Mouse (Mus musculus) CH12.LX (cell line): ENCODE data around the gene Cdh13.

Source experiments
- BHLHE40 ChIP-seq: IDR thresholded peaks from 2 replicates; pipeline ENCODE4 v1.6.1; 2011; ENCODE audit warnings: mild to moderate bottlenecking, low read depth, low read length, improper control_type of control experiment
- CHD1 ChIP-seq: IDR thresholded peaks from 2 replicates; pipeline ENCODE4 v1.6.1; 2012; ENCODE audit warnings: low read depth, low read length, improper control_type of control experiment, inconsistent platforms
- CTCF ChIP-seq, 2 experiments: IDR thresholded peaks in 1 of 2; conservative IDR thresholded peaks in 1 of 2; 2 replicates each; pipeline ENCODE4 v1.5.1; 2011 to 2012; ENCODE audit warnings: low read depth in 2 of 2, low read length in 2 of 2, improper control_type of control experiment in 1 of 2, inconsistent platforms in 1 of 2, mild to moderate bottlenecking in 1 of 2, moderate library complexity in 1 of 2
- EP300 ChIP-seq: IDR thresholded peaks from 2 replicates; pipeline ENCODE4 v1.6.1; 2011; ENCODE audit warnings: low read length, improper control_type of control experiment
- JUND ChIP-seq: conservative IDR thresholded peaks from 2 replicates; pipeline ENCODE4 v1.6.1; 2011; ENCODE audit warnings: low read depth, low read length, improper control_type of control experiment
- POLR2AphosphoS2 ChIP-seq: IDR thresholded peaks from 2 replicates; pipeline ENCODE4 v1.6.1; 2011; ENCODE audit warnings: low read depth, low read length, improper control_type of control experiment
- RAD21 ChIP-seq: IDR thresholded peaks from 2 replicates; pipeline ENCODE4 v1.6.1; 2011; ENCODE audit warnings: low read depth, mild to moderate bottlenecking, low read length, improper control_type of control experiment, moderate library complexity
- ZMIZ1 ChIP-seq: IDR thresholded peaks from 2 replicates; pipeline ENCODE4 v1.6.1; 2012; ENCODE audit warnings: low read depth, mild to moderate bottlenecking, inconsistent platforms, low read length, improper control_type of control experiment

- TF ChIP-seq JUND = no peak
- TF ChIP-seq ZMIZ1 = no peak
- no peak for TF ChIP-seq POLR2AphosphoS2
- no peak for TF ChIP-seq CHD1
- TF ChIP-seq EP300 = no peak
- TF ChIP-seq CTCF (conservative IDR thresholded peaks at IDR 0.05 in 1 of 2, IDR thresholded peaks at IDR 0.05 in 1 of 2; ENCODE audit: low read depth in 2 of 2, low read length in 2 of 2) = no peak
- TF ChIP-seq RAD21 = no peak
- no peak for TF ChIP-seq BHLHE40
Observed at GRCm38 (mm10) chr8:118587981-118588380, 304.4 kb downstream of the Cdh13 start.
